Mouse (Mus musculus) activated CD4-positive, CD25-positive, alpha-beta regulatory T cell, adult 4 months (primary cell): ENCODE data around the gene Arid3a. TPM values are rescaled to one million over a fixed set of nuclear protein-coding genes. Genes with fewer than 3 reads are reported as not detected.

Source experiments
- ATAC-seq: one replicate; pipeline ENCODE4 v1.8.0; 2017
- polyA plus RNA-seq, 2 experiments: library from polyadenylated mRNA; unstranded; fragments of 100-300 nt; shearing (Covaris generic); gene quantifications; one replicate each; pipeline ENCODE4 v1.2.1; 2017

Arid3a gene
- polyA plus RNA-seq, 2 experiments from 2014 or later = 2.1 to 2.5 TPM

GRCm38 (mm10) chr10:79908167-79909091 lies 18.4 kb upstream of the Arid3a start, which contains the start of gene Med16:
Gene Med16 (minus strand): TSS chr10:79908923.
- ATAC-seq = peak; percentile 91

- ATAC-seq = peak; percentile 27
These were observed 17.5 kb upstream of the Arid3a start for GRCm38 (mm10) chr10:79909092-79909922.

- no peak for ATAC-seq
These were observed 16.3 kb upstream of the Arid3a start, which contains the start of gene Gm26602 for GRCm38 (mm10) chr10:79910556-79910955. Gene Gm26602 (plus strand): TSS chr10:79910856.

GRCm38 (mm10) chr10:79912412-79912811 lies 14.4 kb upstream of the Arid3a start:
- no peak for ATAC-seq

- ATAC-seq = no peak
These were observed 12.5 kb upstream of the Arid3a start for GRCm38 (mm10) chr10:79914131-79914947.

- no peak for ATAC-seq
These were observed 11.8 kb upstream of the Arid3a start for GRCm38 (mm10) chr10:79914948-79915596.

GRCm38 (mm10) chr10:79916081-79916480 lies 10.8 kb upstream of the Arid3a start:
- no peak for ATAC-seq

GRCm38 (mm10) chr10:79916808-79917531 lies 9.9 kb upstream of the Arid3a start, which contains the start of gene Kiss1r:
Gene Kiss1r (plus strand): TSS chr10:79916971.
- peak; percentile 87 for ATAC-seq

GRCm38 (mm10) chr10:79917532-79918100 lies 9.2 kb upstream of the Arid3a start:
- no peak for ATAC-seq

- ATAC-seq = no peak
These were observed 8.4 kb upstream of the Arid3a start for GRCm38 (mm10) chr10:79918231-79919078.

- ATAC-seq = no peak
These were observed 7.5 kb upstream of the Arid3a start for GRCm38 (mm10) chr10:79919251-79919849.

- ATAC-seq = no peak
These were observed 6.6 kb upstream of the Arid3a start for GRCm38 (mm10) chr10:79920056-79920890.

GRCm38 (mm10) chr10:79920958-79921535 lies 5.8 kb upstream of the Arid3a start, which contains the start of gene R3hdm4:
Gene R3hdm4 (minus strand): TSS chr10:79921208.
- ATAC-seq = no peak

GRCm38 (mm10) chr10:79921572-79921971 lies 5.3 kb upstream of the Arid3a start:
- no peak for ATAC-seq

- peak; percentile 38 for ATAC-seq
These were observed 1.7 kb upstream of the Arid3a start for GRCm38 (mm10) chr10:79924998-79925784.

GRCm38 (mm10) chr10:79925785-79926490 lies 905 bp upstream of the Arid3a start:
- peak; percentile 4 for ATAC-seq
